ENCODE assay signal across 10 mouse cellular contexts in genomic region chr8:111938076-111938985, GRCm38 (mm10). TPM values are rescaled to one million over a fixed set of nuclear protein-coding genes. Genes with fewer than 3 reads are reported as not detected.
DNase-seq lines count a peak whose midpoint lies in the region; ATAC-seq and TF ChIP-seq lines count a peak whose summit lies in the region.
"Not testable (repeated sequence)": the region's sequence is repeated elsewhere in the genome, so short reads cannot be mapped to it uniquely, and the experiment has no call there.
"Had no signal": no experiment of that assay in that cellular context is flagged by ENCODE, and none has a peak within 500 bp of the region (broad histone marks: within the 10 kb centered on the region; RNA-seq: fewer than 3 reads in every experiment).

No protein-coding gene starts in this region.

- H3K27me3 ChIP-seq in liver, embryonic 12.5 days (replicated peaks); liver, embryonic 14.5 days (ENCODE audit: control insufficient read depth, insufficient read depth, low read length); liver, postnatal 0 days (ENCODE audit: insufficient read depth, low read length): not testable (repeated sequence)

- 68% methylated on average over 9 of the region's 9 CpGs for WGBS in liver, embryonic 12.5 days (ENCODE audit: insufficient replicate concordance)
- WGBS in liver, embryonic 14.5 days (ENCODE audit: insufficient replicate concordance) = 68% methylated on average over 8 of the region's 9 CpGs
- 82% methylated on average over 8 of the region's 9 CpGs for WGBS in liver, postnatal 0 days (ENCODE audit: insufficient replicate concordance)

- H3K27ac ChIP-seq in liver, embryonic 12.5 days = peak overlapping the region; percentile 85; the same call in 1 of the 2 replicates
- peak overlapping the region; percentile 95 for H3K27ac ChIP-seq in liver, embryonic 14.5 days
- H3K27ac ChIP-seq in liver, postnatal 0 days (ENCODE audit: low read depth) = 0 out of 2 replicates have a peak overlapping the region, but pooled peaks have one; percentile 91

- not testable (repeated sequence) for H3K9me3 ChIP-seq in liver, embryonic 12.5 days (replicated peaks); liver, embryonic 14.5 days (ENCODE audit: control insufficient read depth, low read length); liver, postnatal 0 days (ENCODE audit: low read length)

- peak; percentile 88 for DNase-seq in ES-CJ7 (ENCODE audit: low read depth, low spot score)
- DNase-seq in R1 (ENCODE audit: low read depth, low spot score) = peak; percentile 90
- DNase-seq in heart, adult 11 months = peak; percentile 85
- not testable (repeated sequence) for DNase-seq in liver, embryonic 14.5 days (ENCODE audit: low read depth in 3 of 3, low spot score in 3 of 3); liver, postnatal 0 days

- H3K4me1 ChIP-seq in liver, embryonic 12.5 days = peaks cover 39% of the 10 kb centered on the region
- H3K4me1 ChIP-seq in liver, embryonic 14.5 days (replicated peaks; ENCODE audit: control insufficient read depth in 2 of 2, insufficient read depth in 2 of 2, low read length in 1 of 2) = peaks cover 22% of the 10 kb centered on the region in 2 experiments
- H3K4me1 ChIP-seq in liver, postnatal 0 days (ENCODE audit: insufficient read depth) = peaks cover 28% of the 10 kb centered on the region

- ATAC-seq in liver, embryonic 12.5 days; liver, embryonic 14.5 days (ENCODE audit: insufficient read depth); liver, postnatal 0 days: not testable (repeated sequence)

- not testable (repeated sequence) for H3K9ac ChIP-seq in liver, embryonic 12.5 days; liver, embryonic 14.5 days (replicated peaks); liver, postnatal 0 days (replicated peaks)

- H3K36me3 ChIP-seq in liver, embryonic 12.5 days = peaks cover 16% of the 10 kb centered on the region
- peaks cover 11% of the 10 kb centered on the region for H3K36me3 ChIP-seq in liver, embryonic 14.5 days (replicated peaks; ENCODE audit: control insufficient read depth, insufficient read depth, low read depth)
- H3K36me3 ChIP-seq in liver, postnatal 0 days (replicated peaks; ENCODE audit: insufficient read depth, low read length) = not testable (repeated sequence)

- H3K4me2 ChIP-seq in liver, embryonic 12.5 days; liver, embryonic 14.5 days (ENCODE audit: low read depth); liver, postnatal 0 days (ENCODE audit: low read depth, low read length): not testable (repeated sequence)

- TF ChIP-seq CTCF in liver, embryonic 14.5 days (IDR thresholded peaks at IDR 0.05; ENCODE audit: low read depth); liver, postnatal 0 days (IDR thresholded peaks at IDR 0.05; ENCODE audit: low read depth): not testable (repeated sequence)

- not testable (repeated sequence) for H3K4me3 ChIP-seq in liver, embryonic 12.5 days; liver, embryonic 14.5 days (ENCODE audit: insufficient read depth in 1 of 2, low read depth in 2 of 2, low read length in 2 of 2); liver, postnatal 0 days (ENCODE audit: low read depth, low read length)

- not testable (repeated sequence) for TF ChIP-seq EP300 in liver, embryonic 14.5 days (IDR thresholded peaks at IDR 0.05; ENCODE audit: low read depth); liver, postnatal 0 days (IDR thresholded peaks at IDR 0.05; ENCODE audit: low read depth)

RNA-seq across cellular contexts. Expression of gene Gabarapl2, which starts 2.2 kb away (rescaled TPM):
- polyA plus RNA-seq in liver, embryonic 12.5 days (2016; fragmentation: Nextera tagmentation; extraction: Ambion mirVana) = 147 and 157 TPM in 2 replicates
- polyA plus RNA-seq in liver, embryonic 14.5 days (2012; rRNA removed) = 26.5 and 50.5 TPM in 2 replicates
- polyA plus RNA-seq in liver, embryonic 14.5 days (2014; fragmentation: Nextera tagmentation; extraction: Ambion mirVana) = 184 and 188 TPM in 2 replicates
- polyA plus RNA-seq in liver, postnatal 0 days (2015; fragmentation: Nextera tagmentation; extraction: Ambion mirVana) = 162 and 173 TPM in 2 replicates

RNA-seq across cellular contexts. Expression of gene Tmem231, which starts 4.7 kb away (rescaled TPM):
- 3.0 and 3.6 TPM in 2 replicates for polyA plus RNA-seq in liver, embryonic 12.5 days (2016; fragmentation: Nextera tagmentation; extraction: Ambion mirVana)
- 1.4 and 1.7 TPM in 2 replicates for polyA plus RNA-seq in liver, embryonic 14.5 days (2012; rRNA removed)
- polyA plus RNA-seq in liver, embryonic 14.5 days (2014; fragmentation: Nextera tagmentation; extraction: Ambion mirVana) = 2.0 and 2.4 TPM in 2 replicates
- polyA plus RNA-seq in liver, postnatal 0 days (2015; fragmentation: Nextera tagmentation; extraction: Ambion mirVana) = 0.56 and 1.0 TPM in 2 replicates

RNA-seq across cellular contexts. Expression of gene Chst5, which starts 28.1 kb away (rescaled TPM):
- 0.05 TPM in 1 of 2 replicates, not detected in the other for polyA plus RNA-seq in liver, embryonic 12.5 days (2016; fragmentation: Nextera tagmentation; extraction: Ambion mirVana)
- 0.02 and 0.03 TPM in 2 replicates for polyA plus RNA-seq in liver, embryonic 14.5 days (2012; rRNA removed)
- not detected in 2 replicates for polyA plus RNA-seq in liver, embryonic 14.5 days (2014; fragmentation: Nextera tagmentation; extraction: Ambion mirVana)
- not detected in 2 replicates for polyA plus RNA-seq in liver, postnatal 0 days (2015; fragmentation: Nextera tagmentation; extraction: Ambion mirVana)
- polyA plus RNA-seq: activated CD4-positive, CD25-positive, alpha-beta regulatory T cell, adult 4 months; C2C12; G1E; Patski had no signal

RNA-seq across cellular contexts. Expression of gene Adat1, which starts 53.8 kb away (rescaled TPM):
- 6.9 and 7.3 TPM in 2 replicates for polyA plus RNA-seq in liver, embryonic 12.5 days (2016; fragmentation: Nextera tagmentation; extraction: Ambion mirVana)
- 2.8 and 3.4 TPM in 2 replicates for polyA plus RNA-seq in liver, embryonic 14.5 days (2012; rRNA removed)
- polyA plus RNA-seq in liver, embryonic 14.5 days (2014; fragmentation: Nextera tagmentation; extraction: Ambion mirVana) = 2.4 and 2.5 TPM in 2 replicates
- 1.8 and 2.1 TPM in 2 replicates for polyA plus RNA-seq in liver, postnatal 0 days (2015; fragmentation: Nextera tagmentation; extraction: Ambion mirVana)
